Mouse (Mus musculus) gastrocnemius, postnatal 25 days (tissue): ENCODE measurements around the gene Ufc1. TPM values are rescaled to one million over a fixed set of nuclear protein-coding genes. Genes with fewer than 3 reads are reported as not detected.

Experiments used
- DNase-seq: peaks from one replicate; pipeline ENCODE4 v3.0.0; 2022
- total RNA-seq, 2 experiments: library from RNA; stranded (reverse); gene quantifications; 1 replicate in 1 of 2; 2 replicates in 1 of 2; pipeline ENCODE4 v1.2.3; 2021

Gene Ufc1
- total RNA-seq, 2 experiments from 2014 or later, result 70.9 to 80.8 TPM

GRCm38 (mm10) chr1:171271196-171271595 lies 23.6 kb downstream of the Ufc1 start:
- DNase-seq, result no peak

GRCm38 (mm10) chr1:171270573-171270900 lies 24.3 kb downstream of the Ufc1 start:
- DNase-seq, result no peak

DNA sequence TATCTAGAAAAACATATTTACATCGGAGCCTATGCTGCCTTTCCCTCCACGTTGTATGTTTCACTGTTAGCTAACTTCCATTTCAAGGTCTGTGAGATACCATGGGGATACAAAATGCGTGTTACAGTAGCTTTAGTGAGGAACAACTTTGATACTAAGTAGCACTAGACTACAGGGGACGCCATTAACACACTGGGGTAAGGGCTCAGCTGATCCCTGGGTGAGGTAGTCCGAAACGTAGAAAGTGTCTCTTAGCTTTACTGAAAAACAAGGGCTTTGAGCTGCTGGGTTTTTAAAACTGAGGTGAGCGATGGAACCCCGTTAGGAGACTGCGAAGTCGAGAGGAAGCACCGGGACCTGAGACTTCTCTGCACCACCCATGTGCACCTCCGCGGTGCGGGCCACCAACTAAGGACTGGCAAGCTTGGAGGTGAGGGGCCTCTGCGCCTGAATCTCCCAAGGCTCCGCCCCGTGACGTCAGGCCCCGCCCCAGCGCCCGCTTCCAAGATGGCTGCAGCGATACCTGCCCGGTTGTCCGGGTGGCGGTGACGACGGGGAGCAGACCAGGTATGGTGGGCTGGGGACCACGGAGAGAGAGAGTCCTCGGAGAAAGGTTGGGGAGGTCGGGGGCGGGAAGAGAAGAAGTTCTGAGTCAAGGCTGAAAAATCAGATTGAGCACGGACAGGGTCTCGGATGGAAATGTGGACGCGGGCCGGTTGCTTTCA lies 24.8 kb downstream of the Ufc1 start, which contains the start of gene B4galt3:
TSS of gene B4galt3 (plus strand) at position 481 of the 725 bp plus-strand sequence.
- DNase-seq, result peak; percentile 93

DNA sequence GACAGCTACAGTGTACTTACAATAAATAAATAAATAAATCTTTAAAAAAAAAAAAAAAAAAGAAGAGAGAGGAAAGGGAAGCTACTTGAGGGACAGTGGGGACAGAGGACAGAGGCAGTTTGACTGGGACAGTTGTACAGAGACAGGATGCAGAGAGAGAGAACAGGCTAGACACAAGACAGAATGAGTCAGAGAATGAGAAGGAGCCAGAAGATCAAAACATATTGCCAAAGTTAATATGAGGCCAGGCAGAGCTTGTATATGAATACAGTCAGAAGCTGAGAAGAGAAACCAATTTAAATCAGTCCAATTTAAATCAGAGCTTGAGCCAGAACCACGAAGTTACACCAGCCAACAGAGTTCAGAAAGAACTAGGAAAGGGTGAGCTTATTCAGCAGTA lies 26.5 kb downstream of the Ufc1 start:
- DNase-seq, result no peak

DNA sequence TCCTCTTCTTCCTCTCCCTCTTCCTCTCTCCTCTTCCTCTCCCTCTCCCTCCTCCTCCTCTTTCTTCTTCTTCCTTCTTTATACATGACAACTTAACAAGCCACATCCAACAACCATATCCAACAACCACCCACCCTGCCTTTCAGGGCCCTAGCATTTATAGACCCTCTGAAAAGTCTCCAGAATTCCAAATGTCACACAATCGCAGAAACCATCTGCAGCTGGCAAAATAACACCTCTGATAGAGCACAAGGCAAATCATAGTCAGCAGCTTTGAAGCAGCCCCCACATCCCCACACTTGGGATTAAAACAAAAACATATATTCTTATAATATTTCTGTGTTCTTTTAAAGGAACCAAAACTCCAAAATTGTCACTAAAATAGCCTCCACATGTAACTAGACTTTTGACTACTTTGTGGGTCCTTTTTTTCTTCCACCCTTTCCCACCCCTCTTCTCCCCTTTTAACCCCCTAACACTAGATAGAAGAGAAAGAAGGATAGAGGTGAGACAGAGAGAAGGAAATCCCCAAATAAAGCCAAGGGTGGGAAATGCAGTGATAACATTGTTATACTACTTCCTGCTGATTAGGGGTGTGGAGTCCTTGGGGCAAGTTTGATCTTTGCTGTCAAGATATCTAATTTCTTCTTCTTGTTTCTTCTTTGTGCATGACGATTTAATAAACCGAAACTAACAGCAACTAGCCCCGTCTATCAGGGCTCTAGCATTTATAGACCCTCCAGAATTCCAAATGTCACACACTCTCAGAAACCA lies 28.7 kb downstream of the Ufc1 start:
- DNase-seq, result no peak

- DNase-seq, result no peak
Observed at GRCm38 (mm10) chr1:171263666-171264461, 31.0 kb downstream of the Ufc1 start.

DNA sequence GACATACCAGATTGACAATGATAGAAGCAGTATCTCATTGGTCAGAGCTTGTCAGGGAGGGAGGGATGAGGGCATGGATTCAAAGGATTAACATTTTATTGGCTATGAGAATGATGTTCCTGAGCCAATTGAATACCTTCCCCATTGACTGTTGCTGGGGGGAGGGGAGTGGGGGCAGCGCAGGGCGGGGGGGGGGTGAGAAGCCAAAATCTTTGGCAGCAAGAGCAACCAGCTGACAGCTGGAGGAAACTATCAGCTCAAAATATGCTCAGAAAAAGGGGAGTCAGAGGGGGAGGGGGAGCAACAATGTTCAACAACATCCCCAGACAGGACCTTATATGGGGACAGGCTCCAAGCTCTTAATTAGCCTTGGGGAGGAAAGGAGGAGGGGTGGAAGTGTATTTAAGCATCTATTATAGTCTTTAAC lies 31.6 kb downstream of the Ufc1 start:
- DNase-seq, result no peak

- DNase-seq, result peak; percentile 61
Observed at GRCm38 (mm10) chr1:171262594-171263130, 32.2 kb downstream of the Ufc1 start.

DNA sequence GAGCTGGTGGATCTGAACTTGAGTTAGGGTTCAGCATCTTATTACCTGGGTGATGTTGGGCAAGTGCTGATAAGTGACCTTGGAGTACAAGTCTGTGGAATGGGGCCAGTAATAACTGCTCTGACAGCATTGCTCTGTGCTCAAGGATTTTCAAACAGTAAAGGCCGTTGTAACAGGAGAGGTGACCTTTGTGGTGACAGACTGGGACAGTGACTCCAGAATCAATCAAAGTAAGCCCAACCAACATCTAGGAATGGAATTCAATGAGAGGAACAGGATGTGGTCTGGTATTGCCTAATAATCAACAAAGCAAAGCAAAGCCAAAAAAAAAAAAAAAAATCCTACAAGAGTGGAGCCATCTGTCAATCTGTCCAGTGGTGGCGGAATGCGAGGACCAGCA lies 34.5 kb downstream of the Ufc1 start:
- DNase-seq, result no peak

DNA sequence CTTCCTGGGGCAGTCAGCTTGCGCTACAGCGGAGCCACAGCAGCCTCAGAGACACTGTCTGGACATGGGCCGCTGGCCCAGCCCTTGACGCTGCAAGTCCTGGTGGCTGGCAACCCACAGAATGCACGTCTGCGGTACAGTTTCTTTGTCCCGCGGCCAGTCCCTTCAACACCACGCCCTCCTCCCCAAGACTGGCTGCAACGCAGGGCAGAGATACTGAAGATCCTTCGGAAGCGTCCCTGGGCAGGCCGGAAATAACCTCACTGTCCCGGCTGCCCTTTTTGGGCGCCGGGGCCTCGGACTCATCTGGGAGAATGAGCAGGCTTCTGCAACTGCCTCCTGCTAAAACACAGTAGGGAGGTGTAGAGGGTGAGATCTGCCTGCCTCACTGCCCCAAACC lies 35.9 kb downstream of the Ufc1 start:
- DNase-seq, result no peak

GRCm38 (mm10) chr1:171257781-171258180 lies 37.0 kb downstream of the Ufc1 start:
- DNase-seq, result no peak

GRCm38 (mm10) chr1:171256937-171257548 lies 37.8 kb downstream of the Ufc1 start:
- DNase-seq, result no peak

DNA sequence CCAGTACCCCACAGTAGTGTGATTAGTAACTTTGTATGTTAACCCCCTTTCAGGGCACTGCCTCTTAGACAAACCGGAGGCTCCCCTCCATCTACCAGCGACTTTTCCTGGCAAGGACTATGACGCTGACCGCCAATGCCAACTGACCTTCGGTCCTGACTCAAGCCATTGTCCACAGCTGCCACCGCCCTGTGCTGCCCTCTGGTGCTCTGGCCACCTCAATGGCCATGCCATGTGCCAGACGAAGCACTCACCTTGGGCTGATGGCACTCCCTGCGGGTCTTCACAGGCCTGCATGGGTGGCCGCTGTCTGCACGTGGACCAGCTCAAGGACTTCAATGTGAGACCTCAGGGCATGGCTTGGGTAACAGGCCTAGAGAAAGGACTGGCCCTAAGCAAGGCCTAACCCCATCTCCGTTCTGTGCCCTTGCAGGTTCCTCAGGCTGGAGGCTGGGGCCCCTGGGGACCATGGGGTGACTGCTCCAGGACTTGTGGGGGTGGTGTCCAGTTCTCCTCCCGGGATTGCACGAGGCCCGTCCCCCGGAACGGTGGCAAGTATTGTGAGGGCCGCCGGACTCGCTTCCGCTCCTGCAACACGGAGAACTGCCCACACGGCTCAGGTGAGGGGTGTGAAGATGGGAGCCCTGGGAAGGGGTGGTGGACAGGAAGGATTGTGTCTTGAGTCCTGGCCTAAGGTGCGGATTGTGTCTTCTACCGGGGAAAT lies 38.6 kb downstream of the Ufc1 start:
- no peak for DNase-seq

DNA sequence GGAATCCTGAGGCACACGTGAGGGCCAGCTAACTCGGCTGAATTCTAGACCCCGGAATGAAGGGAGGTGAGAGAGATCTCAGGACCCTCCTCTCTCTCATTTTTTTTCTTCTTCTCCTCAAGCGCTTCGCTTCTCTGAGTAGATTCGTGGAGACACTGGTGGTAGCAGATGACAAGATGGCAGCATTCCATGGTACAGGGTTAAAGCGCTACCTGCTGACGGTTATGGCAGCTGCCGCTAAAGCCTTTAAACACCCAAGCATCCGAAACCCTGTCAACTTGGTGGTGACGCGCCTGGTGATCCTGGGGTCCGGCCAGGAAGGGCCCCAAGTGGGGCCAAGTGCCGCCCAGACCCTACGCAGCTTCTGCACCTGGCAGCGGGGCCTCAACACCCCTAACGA lies 42.4 kb downstream of the Ufc1 start:
- DNase-seq, result no peak

DNA sequence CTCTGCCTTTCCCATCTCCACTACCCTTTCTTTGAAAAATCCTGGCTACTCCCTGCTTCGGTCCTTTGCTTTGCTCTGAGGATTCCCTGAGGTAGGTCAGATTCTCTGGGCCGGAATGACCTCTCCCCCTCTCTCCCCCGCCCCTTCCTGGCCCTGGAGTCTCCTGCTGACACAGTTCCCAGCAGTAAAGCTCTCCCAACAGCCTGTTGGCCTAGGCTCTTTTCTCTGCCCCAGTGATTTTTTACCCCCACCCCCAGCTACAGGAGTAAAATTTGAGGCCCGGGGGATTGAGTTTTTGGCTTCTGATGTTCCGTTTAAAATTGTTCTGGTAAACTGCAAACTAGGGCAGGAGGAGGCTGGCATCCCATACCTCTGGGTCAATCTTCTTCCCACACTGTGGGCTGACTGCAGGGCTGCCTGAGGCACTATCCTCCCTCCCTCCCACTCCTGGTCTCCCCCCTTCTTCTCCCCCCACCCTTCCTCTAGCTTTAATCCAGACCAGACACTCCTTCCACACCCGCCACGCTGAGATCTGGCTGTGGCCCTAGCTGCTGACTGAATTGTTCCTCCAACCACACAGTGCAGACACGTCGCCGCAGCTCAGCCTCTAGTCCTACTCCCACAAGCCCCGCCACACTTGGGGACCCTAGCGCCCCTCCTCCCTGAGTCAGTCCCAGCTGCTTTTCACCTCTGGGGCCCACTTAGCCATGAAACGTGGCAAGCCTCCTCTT lies 43.1 kb downstream of the Ufc1 start:
- peak; percentile 36 for DNase-seq

- peak; percentile 46 for DNase-seq
Observed at GRCm38 (mm10) chr1:171250680-171251593, 43.9 kb downstream of the Ufc1 start, which contains the start of gene Ndufs2. TSS of gene Ndufs2 (minus strand) at chr1:171251388.

GRCm38 (mm10) chr1:171249913-171250600 lies 44.8 kb downstream of the Ufc1 start, which contains the start of gene Adamts4:
TSS of gene Adamts4 (plus strand) at chr1:171250421.
- DNase-seq, result peak; percentile 45

DNA sequence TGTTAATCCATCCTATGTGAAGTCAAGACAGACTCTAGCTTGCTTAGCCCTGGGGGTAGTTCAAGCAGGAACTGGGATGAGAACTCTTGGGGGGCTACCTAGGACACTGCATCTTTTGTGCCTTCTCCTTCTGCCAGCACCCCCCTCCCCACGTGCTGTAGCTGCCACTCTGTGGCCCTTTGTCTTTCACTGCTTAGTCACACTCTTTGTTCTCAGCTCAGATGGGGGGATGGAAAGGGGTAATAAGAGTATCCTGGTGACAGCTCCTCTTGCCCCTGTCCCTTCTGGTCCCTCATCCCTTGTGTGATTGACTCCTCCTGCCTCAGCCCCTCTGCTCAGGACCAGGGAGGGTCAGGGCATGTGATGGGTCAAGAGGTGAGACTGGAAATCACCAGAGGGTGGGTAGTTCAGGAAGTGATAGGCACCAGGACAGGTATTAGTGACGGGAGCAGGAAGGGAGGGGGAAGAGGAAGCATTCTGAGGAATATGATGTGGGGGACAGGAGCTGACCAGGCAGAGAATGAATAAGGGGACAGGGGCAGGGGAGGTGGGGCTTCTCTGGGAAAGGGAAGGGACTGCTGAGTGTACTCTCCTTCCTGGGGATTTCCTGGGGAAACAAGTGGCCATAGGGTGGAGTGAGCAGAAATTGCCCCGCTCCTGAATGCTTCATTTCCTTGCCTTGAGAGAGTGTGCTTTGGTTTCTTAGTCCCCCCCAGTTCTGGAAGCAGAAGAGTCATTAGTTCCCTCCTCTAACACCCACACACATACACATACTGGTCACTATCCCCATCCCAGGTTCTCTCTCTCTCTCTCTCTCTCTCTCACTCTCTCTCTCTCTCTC lies 46.2 kb downstream of the Ufc1 start:
- no peak for DNase-seq
